Mouse (Mus musculus) forelimb bud, embryonic 11.5 days (tissue): Measurements from ENCODE around the gene Cpm.
"Not testable (repeated sequence)": the region's sequence is repeated elsewhere in the genome, so short reads cannot be mapped to it uniquely, and the experiment has no call there.

Source experiments
- DNase-seq: peaks from one replicate; pipeline ENCODE4 v3.0.0-alpha.2; 2012; ENCODE audit warnings: low read depth, low spot score

Cpm gene

GRCm38 (mm10) chr10:117593857-117594256, 35.4 kb upstream of the Cpm start:
- DNase-seq, result no peak

GRCm38 (mm10) chr10:117594291-117594850, 34.9 kb upstream of the Cpm start:
- no peak for DNase-seq

- DNase-seq, result no peak
Measured at GRCm38 (mm10) chr10:117594913-117595312, 34.4 kb upstream of the Cpm start.

GRCm38 (mm10) chr10:117595442-117596164, 33.7 kb upstream of the Cpm start:
- DNase-seq, result no peak

- DNase-seq, result no peak
Measured at GRCm38 (mm10) chr10:117596165-117596735, 33.0 kb upstream of the Cpm start.

GRCm38 (mm10) chr10:117596771-117597324, 32.5 kb upstream of the Cpm start:
- no peak for DNase-seq

- DNase-seq, result not testable (repeated sequence)
Measured at GRCm38 (mm10) chr10:117597371-117598265, 31.7 kb upstream of the Cpm start.

- DNase-seq, result no peak
Measured at GRCm38 (mm10) chr10:117598266-117598950, 30.9 kb upstream of the Cpm start.

GRCm38 (mm10) chr10:117598951-117599572, 30.2 kb upstream of the Cpm start:
- DNase-seq, result not testable (repeated sequence)

GRCm38 (mm10) chr10:117601146-117602035, 27.9 kb upstream of the Cpm start:
- DNase-seq, result no peak

- no peak for DNase-seq
Measured at GRCm38 (mm10) chr10:117602325-117603129, 26.8 kb upstream of the Cpm start.

- DNase-seq, result no peak
Measured at GRCm38 (mm10) chr10:117603130-117603833, 26.0 kb upstream of the Cpm start.

- DNase-seq, result no peak
Measured at GRCm38 (mm10) chr10:117603834-117604623, 25.3 kb upstream of the Cpm start.

GRCm38 (mm10) chr10:117604624-117605282, 24.5 kb upstream of the Cpm start:
- DNase-seq, result no peak

- no peak for DNase-seq
Measured at GRCm38 (mm10) chr10:117605283-117606243, 23.7 kb upstream of the Cpm start.

- DNase-seq, result no peak
Measured at GRCm38 (mm10) chr10:117606423-117606822, 22.9 kb upstream of the Cpm start.
